Mouse (Mus musculus) midbrain, embryonic 15.5 days (tissue): ENCODE measurements around the gene Cop1. TPM values are rescaled to one million over a fixed set of nuclear protein-coding genes. Genes with fewer than 3 reads are reported as not detected.
A peak's percentile ranks its signal among the peaks of the same experiment; 100 is the strongest.

Experiments used
- ATAC-seq: fragments of 200-750 bp; cut with Nextera tagmentation; replicated peaks from 2 replicates; pipeline ENCODE4 v1.8.0; 2017; ENCODE audit warnings: moderate TSS enrichment
- H3K27ac ChIP-seq: fragments of 300-500 bp; sonication (generic); 2 replicates; pipeline ENCODE4 v1.5.1; 2015; ENCODE audit warnings: mild to moderate bottlenecking, inconsistent platforms
- H3K27me3 ChIP-seq: fragments of 300-500 bp; sonication (generic); replicated peaks from 2 replicates; pipeline ENCODE4 v1.6.1; 2015; ENCODE audit warnings: inconsistent platforms
- H3K36me3 ChIP-seq: fragments of 300-500 bp; sonication (generic); replicated peaks from 2 replicates; pipeline ENCODE4 v1.6.1; 2015; ENCODE audit warnings: inconsistent platforms
- H3K4me1 ChIP-seq: fragments of 300-500 bp; sonication (generic); 2 replicates; pipeline ENCODE4 v1.6.1; 2015; ENCODE audit warnings: inconsistent platforms
- H3K4me2 ChIP-seq: fragments of 300-500 bp; sonication (generic); 2 replicates; pipeline ENCODE4 v1.6.1; 2015; ENCODE audit warnings: inconsistent platforms, mild to moderate bottlenecking, moderate library complexity
- H3K4me3 ChIP-seq: fragments of 300-500 bp; sonication (generic); 2 replicates; pipeline ENCODE4 v1.5.1; 2015; ENCODE audit warnings: mild to moderate bottlenecking, inconsistent platforms
- H3K9ac ChIP-seq: fragments of 300-500 bp; sonication (generic); 2 replicates; pipeline ENCODE4 v1.6.1; 2015; ENCODE audit warnings: mild to moderate bottlenecking, inconsistent platforms
- H3K9me3 ChIP-seq: fragments of 300-500 bp; sonication (generic); 2 replicates; pipeline ENCODE4 v1.6.1; 2016; ENCODE audit warnings: inconsistent platforms
- WGBS: fragments of 180-500 bp; shearing (Covaris S2); methylation state at CpG from one replicate; pipeline ENCODE4 v1.1.7; 2015; ENCODE audit warnings: mixed read lengths; 5-methylcytosine and 5-hydroxymethylcytosine counted together
- microRNA-seq: library from miRNA; unstranded; fragments of <30 nt; microRNA quantifications from one replicate; pipeline ENCODE4, GENCODE M21; 2016
- polyA plus RNA-seq: library from polyadenylated mRNA; unstranded; fragments of >200 nt; fragmentation: Nextera tagmentation; extraction: Ambion mirVana; gene quantifications from 2 replicates; pipeline ENCODE4 v1.2.1, GENCODE M21; 2015

Gene Cop1
- polyA plus RNA-seq, 1 experiment from 2014 or later = 91.5 TPM

GRCm38 (mm10) chr1:159392667-159393066 is 160.5 kb downstream of the Cop1 start:
- 68% methylated on average over 8 of the region's 8 CpGs for WGBS
- H3K9ac ChIP-seq = no peak overlapping the region
- H3K27me3 ChIP-seq = no peaks in the 10 kb centered on the region

GRCm38 (mm10) chr1:159393070-159393699 is 161.1 kb downstream of the Cop1 start:
- no peak overlapping the region for H3K4me3 ChIP-seq
- H3K27ac ChIP-seq = no peak overlapping the region
- no peak overlapping the region for H3K4me2 ChIP-seq
- ATAC-seq = no peak
- H3K36me3 ChIP-seq = no peaks in the 10 kb centered on the region
- no peaks in the 10 kb centered on the region for H3K27me3 ChIP-seq
- H3K9me3 ChIP-seq = no peaks in the 10 kb centered on the region
- WGBS = 36% methylated on average over 6 of the region's 6 CpGs
- no peak overlapping the region for H3K9ac ChIP-seq
- no peaks in the 10 kb centered on the region for H3K4me1 ChIP-seq

More at GRCm38 (mm10) chr1:159392667-159393066, 160.5 kb downstream of the Cop1 start:
- Histone ChIP-seq H3K9me3 (no peaks in the 10 kb centered on the region), H3K36me3 (no peaks in the 10 kb centered on the region), H3K4me1 (no peaks in the 10 kb centered on the region), H3K27ac (no peak overlapping the region), H3K4me2 (no peak overlapping the region), H3K4me3 (no peak overlapping the region)
- no peak for ATAC-seq

GRCm38 (mm10) chr1:159393931-159394330 is 161.8 kb downstream of the Cop1 start:
- no peak overlapping the region for H3K27ac ChIP-seq
- H3K27me3 ChIP-seq = no peaks in the 10 kb centered on the region
- H3K4me3 ChIP-seq = no peak overlapping the region
- H3K9ac ChIP-seq = no peak overlapping the region
- no peaks in the 10 kb centered on the region for H3K4me1 ChIP-seq
- no peaks in the 10 kb centered on the region for H3K36me3 ChIP-seq
- H3K9me3 ChIP-seq = no peaks in the 10 kb centered on the region
- no peak overlapping the region for H3K4me2 ChIP-seq
- 70% methylated on average over 1 of the region's 1 CpGs for WGBS
- no peak for ATAC-seq

- no peak overlapping the region for H3K9ac ChIP-seq
- no peak overlapping the region; the same call in 1 of the 2 replicates for H3K4me3 ChIP-seq
- ATAC-seq = peak; percentile 70; the same call in 1 of the 2 replicates
- no peaks in the 10 kb centered on the region for H3K4me1 ChIP-seq
- H3K27ac ChIP-seq = no peak overlapping the region
- H3K4me2 ChIP-seq = peak overlapping the region; percentile 52
- no peaks in the 10 kb centered on the region for H3K9me3 ChIP-seq
- no peaks in the 10 kb centered on the region for H3K36me3 ChIP-seq
- H3K27me3 ChIP-seq = no peaks in the 10 kb centered on the region
- WGBS = 8% methylated on average over 9 of the region's 9 CpGs
Measured at GRCm38 (mm10) chr1:159396515-159396914, 164.4 kb downstream of the Cop1 start.

Small RNA genes within 50 kb of the gene (microRNA-seq; reads per million reads assigned to microRNA genes)
- 58.1 reads per million, percentile 48 among the genes with 10 or more reads in this experiment for gene Mir1843b
